Mouse (Mus musculus): Measurements from ENCODE around the gene Frmd8. TPM values are rescaled to one million over a fixed set of nuclear protein-coding genes. Genes with fewer than 3 reads are reported as not detected.

Frmd8 gene
- total RNA-seq, 2 experiments from 2014 or later = 2.9 to 3.2 TPM

Other genes with a start within 250 kb of the Frmd8 start
- 10 to 100 TPM; 14.6 to 19.3 TPM for gene Rela, start 237.8 kb downstream of the Frmd8 start, total RNA-seq (2021)
- 1 to 10 TPM; 5.6 to 8.2 TPM for gene Sipa1, start 211.6 kb downstream of the Frmd8 start, total RNA-seq (2021)
- 1 to 10 TPM; 8.6 to 9.4 TPM for gene Map3k11, start 186.5 kb downstream of the Frmd8 start, total RNA-seq (2021)
- gene Pcnx3, start 186.4 kb downstream of the Frmd8 start, total RNA-seq (2021) = 10 to 100 TPM; 12.5 to 13.8 TPM
- gene Kcnk7, start 170.9 kb downstream of the Frmd8 start, total RNA-seq (2021) = not detected
- gene Ehbp1l1, start 149.0 kb downstream of the Frmd8 start, total RNA-seq (2021) = 100 to 1,000 TPM; 210 to 241 TPM
- 10 to 100 TPM; 20.1 to 21.3 TPM for gene Fam89b, start 145.6 kb downstream of the Frmd8 start, total RNA-seq (2021)
- 10 to 100 TPM; 41.4 to 45.4 TPM for gene Ltbp3, start 134.4 kb downstream of the Frmd8 start, total RNA-seq (2021)
- gene Scyl1, start 103.9 kb downstream of the Frmd8 start, total RNA-seq (2021) = 10 to 100 TPM; 70.6 to 74.4 TPM
- gene Slc25a45, start 2.5 kb upstream of the Frmd8 start, total RNA-seq (2021) = under 1 TPM; 0.59 to 0.90 TPM
- under 1 TPM; 0.21 TPM for gene Tigd3, start 18.9 kb upstream of the Frmd8 start, total RNA-seq (2021)
- gene Dpf2, start 37.7 kb upstream of the Frmd8 start, total RNA-seq (2021) = 10 to 100 TPM; 76.3 to 85.1 TPM
- 10 to 100 TPM in 1 of 2 experiments, 1 to 10 TPM in 1; 8.9 to 11.2 TPM for gene Cdc42ep2, start 49.5 kb upstream of the Frmd8 start, total RNA-seq (2021)
- 1 to 10 TPM; 6.2 to 8.7 TPM for gene Pola2, start 88.9 kb upstream of the Frmd8 start, total RNA-seq (2021)
- not detected for gene Slc22a20, start 110.9 kb upstream of the Frmd8 start, total RNA-seq (2021)
- gene Capn1, start 140.6 kb upstream of the Frmd8 start, total RNA-seq (2021) = 10 to 100 TPM; 89.8 to 91.1 TPM
- 10 to 100 TPM; 18.4 to 20.5 TPM for gene Syvn1, start 171.3 kb upstream of the Frmd8 start, total RNA-seq (2021)
- 10 to 100 TPM; 27.5 to 29.3 TPM for gene Mrpl49, start 182.5 kb upstream of the Frmd8 start, total RNA-seq (2021)
- gene Fau, start 182.6 kb upstream of the Frmd8 start, total RNA-seq (2021) = 100 to 1,000 TPM; 425 to 500 TPM
- 10 to 100 TPM in 1 of 2 experiments, 1 to 10 TPM in 1; 9.5 to 10.2 TPM for gene Znhit2, start 185.9 kb upstream of the Frmd8 start, total RNA-seq (2021)
- 1 to 10 TPM; 5.9 to 6.2 TPM for gene Tm7sf2, start 193.1 kb upstream of the Frmd8 start, total RNA-seq (2021)
- gene Vps51, start 202.0 kb upstream of the Frmd8 start, total RNA-seq (2021) = 10 to 100 TPM; 17.5 to 23.8 TPM
- gene Tmem262, start 204.8 kb upstream of the Frmd8 start, total RNA-seq (2021) = not detected
- not detected for gene Gm28374, start 207.0 kb upstream of the Frmd8 start, total RNA-seq (2021)
- 10 to 100 TPM; 13.5 to 14.8 TPM for gene Zfpl1, start 209.7 kb upstream of the Frmd8 start, total RNA-seq (2021)
- not detected for gene Cdca5, start 209.7 kb upstream of the Frmd8 start, total RNA-seq (2021)
- gene AC131692.1, start 219.1 kb upstream of the Frmd8 start, total RNA-seq (2021) = not detected
- gene Naaladl1, start 230.5 kb upstream of the Frmd8 start, total RNA-seq (2021) = not detected
- gene Sac3d1, start 243.4 kb upstream of the Frmd8 start, total RNA-seq (2021) = 1 to 10 TPM; 8.6 to 9.7 TPM